Mouse (Mus musculus): ENCODE data around the gene Nrde2. TPM values are rescaled to one million over a fixed set of nuclear protein-coding genes. Genes with fewer than 3 reads are reported as not detected.

Gene Nrde2
- total and polyA plus RNA-seq, 3 experiments, result 16.5 to 17.2 TPM; not detected in 1

DNA sequence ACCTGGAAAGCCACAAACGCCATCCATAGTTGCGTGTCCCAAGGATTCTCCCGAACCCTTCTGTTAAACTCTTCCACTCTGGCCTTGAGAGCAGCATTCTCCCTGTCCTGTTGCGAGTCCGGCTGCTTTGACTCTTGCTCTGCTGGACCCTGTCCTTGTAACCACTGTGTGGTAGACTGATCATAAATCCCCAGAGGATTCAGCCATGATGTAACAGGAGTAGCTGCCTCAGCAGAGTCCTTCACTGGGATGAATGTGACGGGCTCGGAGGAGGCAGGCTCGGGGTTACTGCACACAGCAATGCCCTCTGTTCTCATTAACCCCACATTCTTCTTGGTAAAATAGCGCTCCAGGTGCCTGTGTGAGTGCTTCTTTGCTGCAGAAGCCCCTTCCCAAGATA lies 15.7 kb downstream of the Nrde2 start:
- Histone ChIP-seq H3K9me3 (replicated peaks; ENCODE audit: insufficient read depth, low read length) (no peaks in the 10 kb centered on the region), H3K27me3 (ENCODE audit: control insufficient read depth in 1 of 2, insufficient read depth in 2 of 2, low read length in 2 of 2) (no peaks in the 10 kb centered on the region), H3K4me1 (ENCODE audit: control insufficient read depth in 1 of 2, insufficient read depth in 2 of 2, low read length in 2 of 2) (no peaks in the 10 kb centered on the region), H3K4me3 (ENCODE audit: control insufficient read depth in 1 of 2, insufficient read depth in 1 of 2, low read depth in 2 of 2, low read length in 2 of 2) (no peak overlapping the region), H3K9ac (ENCODE audit: control insufficient read depth, low read depth, low read length, poor library complexity, severe bottlenecking) (no peak overlapping the region), H3K36me3 (ENCODE audit: control insufficient read depth in 1 of 2, insufficient read depth in 2 of 2, low read length in 2 of 2) (peaks cover 0 to 6% of the 10 kb centered on the region in 2 experiments; a peak in 2 of 4 replicates), H3K79me2 (ENCODE audit: control insufficient read depth, insufficient read depth, low read length, poor library complexity) (no peaks in the 10 kb centered on the region), H3K27ac (ENCODE audit: control insufficient read depth, low read depth, low read length) (no peak overlapping the region)
- DNase-seq (ENCODE audit: low read depth, low spot score), result no peak
- TF ChIP-seq EP300 (IDR thresholded peaks at IDR 0.05; ENCODE audit: low read depth in 1 of 2, low read length in 2 of 2) (no peak), UBTF (IDR thresholded peaks at IDR 0.05; ENCODE audit: borderline replicate concordance, insufficient read depth, low read depth, low read length) (no peak), HCFC1 (IDR thresholded peaks at IDR 0.05; ENCODE audit: low read depth, low read length) (no peak), TCF12 (IDR thresholded peaks at IDR 0.05; ENCODE audit: low read depth, low read length) (no peak), MAZ (IDR thresholded peaks at IDR 0.05; ENCODE audit: low read depth, low read length) (no peak), ETS1 (IDR thresholded peaks at IDR 0.05; ENCODE audit: low read depth, low read length) (no peak), ZMIZ1 (IDR thresholded peaks at IDR 0.05; ENCODE audit: low read depth, low read length) (no peak), ZNF384 (IDR thresholded peaks at IDR 0.05; ENCODE audit: low read depth, low read length) (no peak), NELFE (IDR thresholded peaks at IDR 0.05; ENCODE audit: low read depth, low read length) (no peak), POLR2AphosphoS2 (IDR thresholded peaks at IDR 0.05; ENCODE audit: low read length) (no peak), NRF1 (IDR thresholded peaks at IDR 0.05; ENCODE audit: insufficient read depth, low read depth, low read length, poor library complexity, severe bottlenecking) (no peak), TBP (IDR thresholded peaks at IDR 0.05; ENCODE audit: low read depth, low read length) (no peak), MYC (IDR thresholded peaks at IDR 0.05; ENCODE audit: low read depth, low read length) (no peak), MYB (IDR thresholded peaks at IDR 0.05; ENCODE audit: low read depth, low read length) (no peak), MXI1 (IDR thresholded peaks at IDR 0.05; ENCODE audit: low read depth, low read length) (no peak), CHD2 (IDR thresholded peaks at IDR 0.05; ENCODE audit: low read length) (no peak)

DNA sequence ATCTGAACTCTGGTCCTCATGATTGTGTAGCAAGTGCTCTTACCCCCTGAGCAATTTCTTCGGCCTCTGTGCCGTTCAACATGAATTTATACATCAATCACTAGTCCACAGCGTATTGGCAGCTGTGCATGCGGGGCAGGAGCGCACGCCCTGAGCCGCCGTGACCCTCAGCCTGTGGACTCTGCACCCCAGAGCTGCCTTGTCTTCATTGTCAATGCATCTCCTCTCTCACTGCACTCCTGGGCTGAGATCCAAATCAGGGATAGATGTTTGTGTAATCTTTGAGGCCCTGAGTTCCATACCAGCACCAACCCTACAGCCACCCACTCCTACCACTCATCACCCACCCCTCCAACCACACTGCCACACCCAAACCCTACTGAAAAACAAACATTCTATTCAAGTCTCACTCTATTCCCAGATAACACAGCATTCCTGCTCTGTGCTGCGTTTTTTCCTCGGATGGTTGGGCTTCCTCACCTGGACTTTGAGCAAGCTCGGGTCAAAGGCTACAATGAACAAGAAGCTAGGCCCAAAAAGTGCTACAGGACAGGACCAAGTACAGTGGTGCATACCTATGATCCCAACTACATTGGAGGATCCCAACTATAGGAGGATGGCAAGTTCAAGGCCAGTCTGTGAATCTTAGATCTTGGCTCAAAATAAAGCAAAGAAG lies 16.5 kb downstream of the Nrde2 start:
- no peak overlapping the region for H3K27ac ChIP-seq (ENCODE audit: control insufficient read depth, low read depth, low read length)
- H3K9me3 ChIP-seq (replicated peaks; ENCODE audit: insufficient read depth, low read length), result no peaks in the 10 kb centered on the region
- H3K27me3 ChIP-seq (ENCODE audit: control insufficient read depth in 1 of 2, insufficient read depth in 2 of 2, low read length in 2 of 2), result no peaks in the 10 kb centered on the region
- no peak for DNase-seq (ENCODE audit: low read depth, low spot score)
- TF ChIP-seq SIN3A (IDR thresholded peaks at IDR 0.05; ENCODE audit: low read length) (no peak), TBP (IDR thresholded peaks at IDR 0.05; ENCODE audit: low read depth, low read length) (no peak), ZNF384 (IDR thresholded peaks at IDR 0.05; ENCODE audit: low read depth, low read length) (no peak), ZKSCAN1 (IDR thresholded peaks at IDR 0.05; ENCODE audit: low read depth, low read length) (no peak), MAFK (IDR thresholded peaks at IDR 0.05; ENCODE audit: borderline replicate concordance, low read depth, low read length) (no peak), CHD2 (IDR thresholded peaks at IDR 0.05; ENCODE audit: low read length) (no peak), MYB (IDR thresholded peaks at IDR 0.05; ENCODE audit: low read depth, low read length) (no peak), POLR2A (IDR thresholded peaks at IDR 0.05; ENCODE audit: control insufficient read depth in 1 of 2, insufficient read depth in 1 of 2, low read depth in 1 of 2, low read length in 2 of 2, poor library complexity in 1 of 2) (no peak), HCFC1 (IDR thresholded peaks at IDR 0.05; ENCODE audit: low read depth, low read length) (no peak), GABPA (IDR thresholded peaks at IDR 0.05; ENCODE audit: low read depth, low read length) (no peak), ELF1 (IDR thresholded peaks at IDR 0.05; ENCODE audit: low read depth, low read length) (no peak)
- H3K36me3 ChIP-seq (ENCODE audit: control insufficient read depth in 1 of 2, insufficient read depth in 2 of 2, low read length in 2 of 2), result peaks cover 0 to 5% of the 10 kb centered on the region in 2 experiments; a peak in 1 of 4 replicates
- H3K4me1 ChIP-seq (ENCODE audit: control insufficient read depth in 1 of 2, insufficient read depth in 2 of 2, low read length in 2 of 2), result no peaks in the 10 kb centered on the region
- no peak overlapping the region for H3K9ac ChIP-seq (ENCODE audit: control insufficient read depth, low read depth, low read length, poor library complexity, severe bottlenecking)
- no peak overlapping the region for H3K4me3 ChIP-seq (ENCODE audit: control insufficient read depth in 1 of 2, insufficient read depth in 1 of 2, low read depth in 2 of 2, low read length in 2 of 2)
- H3K79me2 ChIP-seq (ENCODE audit: control insufficient read depth, insufficient read depth, low read length, poor library complexity), result no peaks in the 10 kb centered on the region

All from MEL (cell line).